Mouse (Mus musculus) layer of hippocampus, adult 8-10 months (tissue): ENCODE measurements around the gene Nup155. TPM values are rescaled to one million over a fixed set of nuclear protein-coding genes. Genes with fewer than 3 reads are reported as not detected.
"Not testable (repeated sequence)": the region's sequence is repeated elsewhere in the genome, so short reads cannot be mapped to it uniquely, and the experiment has no call there.

Experiments used
- DNase-seq, 2 experiments: peaks; one replicate each; pipeline ENCODE4 v3.0.0; 2022; ENCODE audit warnings: low spot score in 2 of 2
- total RNA-seq, 4 experiments: library from RNA; stranded (reverse); gene quantifications; 2 replicates each; pipeline ENCODE4 v1.2.4; 2022

Gene Nup155
- 10 to 100 TPM; 17.4 to 23.4 (median 18.7) TPM for total RNA-seq

DNA sequence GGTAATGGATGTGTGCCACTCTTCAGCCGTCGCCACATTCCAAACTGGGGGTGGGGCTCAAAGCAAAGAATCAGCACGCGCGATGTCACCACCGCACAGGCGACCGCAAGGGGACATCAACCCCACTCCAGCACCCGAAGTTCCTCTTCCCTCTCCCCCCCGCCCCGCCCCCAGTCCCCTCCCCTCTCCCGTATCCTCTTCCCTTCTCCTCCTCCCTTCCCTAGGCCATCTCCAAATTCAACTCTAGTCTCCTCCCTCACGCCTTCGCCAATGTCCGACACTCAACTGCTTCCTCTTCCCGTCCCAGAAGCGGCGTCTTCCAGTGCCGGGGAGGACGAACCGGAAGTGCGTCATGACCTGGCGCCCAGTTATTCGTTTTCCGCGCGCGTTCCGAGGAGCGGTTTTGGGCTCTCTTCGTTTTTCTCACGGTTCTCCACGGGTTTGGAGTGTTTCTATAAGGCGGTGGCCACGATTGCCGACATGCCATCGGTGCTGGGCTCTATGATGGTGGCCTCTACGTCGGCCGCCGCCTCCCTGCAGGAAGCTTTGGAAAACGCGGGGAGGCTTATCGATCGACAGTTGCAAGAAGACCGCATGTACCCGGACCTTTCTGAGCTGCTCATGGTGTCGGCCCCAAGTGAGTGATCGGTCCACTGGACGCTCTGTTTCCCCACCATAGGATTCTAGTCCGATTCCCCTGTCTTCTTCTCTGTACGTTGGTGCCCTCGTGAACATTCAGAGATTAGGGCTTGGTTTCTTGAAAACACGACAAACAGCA, at the start of gene Nup155:
Gene Nup155 (plus strand): TSS at position 308 of the 778 bp plus-strand sequence.
- peak; percentile 88 to 90 for DNase-seq

DNA sequence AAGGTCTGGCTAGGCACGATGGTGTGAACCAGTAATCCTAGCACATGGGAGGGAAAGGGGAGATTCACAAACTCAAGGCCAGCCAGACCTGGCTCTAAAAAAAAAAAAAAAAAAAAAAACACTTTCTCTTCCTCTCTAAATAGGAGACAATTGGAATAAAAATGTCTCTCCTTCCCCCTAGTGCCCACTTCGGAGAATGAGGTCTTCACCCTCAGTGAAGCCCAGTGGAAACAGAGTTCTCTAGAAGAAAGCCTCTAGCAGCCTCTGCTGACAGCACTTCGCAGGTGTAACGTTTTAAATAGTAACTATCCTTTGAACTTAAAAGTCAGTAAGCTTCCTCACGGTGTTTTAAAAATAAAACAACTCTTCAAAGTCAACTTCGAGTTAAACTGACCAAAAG, 43.9 kb upstream of the Nup155 start:
- DNase-seq = no peak

DNA sequence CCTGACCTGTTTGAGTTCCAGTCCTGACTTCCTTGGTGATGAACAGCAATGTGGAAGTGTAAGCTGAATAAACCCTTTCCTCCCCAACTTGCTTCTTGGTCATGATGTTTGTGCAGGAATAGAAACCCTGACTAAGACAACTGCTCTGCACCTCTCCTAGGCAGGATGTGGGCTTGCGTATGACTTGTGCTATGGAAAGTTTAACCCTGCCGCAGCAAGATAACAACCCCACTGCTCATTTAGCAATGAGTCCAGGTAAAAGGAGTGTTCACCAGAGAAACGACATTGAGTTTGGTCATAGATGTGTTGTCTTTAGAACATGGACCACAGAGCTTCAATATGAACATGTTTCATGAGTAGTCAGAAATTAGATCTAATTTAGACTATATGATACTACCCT, 35.9 kb upstream of the Nup155 start:
- DNase-seq = not testable (repeated sequence)

DNA sequence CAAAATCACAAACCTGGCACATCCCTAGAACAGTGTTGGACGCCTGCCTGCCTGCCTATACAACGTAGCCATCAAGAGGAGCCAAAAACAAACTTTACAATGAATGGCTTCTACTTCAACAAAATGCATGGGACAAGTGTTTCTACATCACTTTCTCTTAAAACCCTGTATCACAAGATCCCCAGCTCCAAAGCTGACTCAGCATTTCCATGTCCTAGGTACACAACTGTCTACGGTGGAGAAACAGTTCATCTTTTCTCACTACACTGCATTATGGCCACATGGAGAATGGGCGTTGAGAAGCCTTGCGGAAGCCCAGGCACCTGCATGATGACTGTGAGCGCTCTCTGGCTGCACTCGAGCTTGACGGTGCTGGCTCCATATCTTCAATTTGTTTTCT, 26.9 kb upstream of the Nup155 start:
- no peak for DNase-seq

DNA sequence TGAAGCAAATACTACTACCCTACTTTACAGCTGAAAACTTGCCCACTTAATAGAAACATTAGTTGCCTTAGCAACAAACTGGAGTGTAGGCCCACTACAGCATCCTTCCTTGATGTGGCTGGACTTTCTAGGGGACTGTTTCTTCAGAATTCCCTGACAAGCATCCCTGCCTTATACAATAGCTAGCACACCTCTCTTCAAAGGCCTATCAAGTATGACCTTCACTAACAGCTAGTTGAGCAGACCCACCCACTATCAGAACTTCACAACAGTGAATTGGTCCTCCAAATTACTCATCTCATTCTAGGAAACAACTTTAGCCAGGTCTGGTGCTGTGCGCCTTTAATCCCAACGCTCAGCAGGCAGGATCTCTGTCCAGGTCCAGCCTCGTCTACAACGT, 21.8 kb upstream of the Nup155 start:
- no peak for DNase-seq

DNA sequence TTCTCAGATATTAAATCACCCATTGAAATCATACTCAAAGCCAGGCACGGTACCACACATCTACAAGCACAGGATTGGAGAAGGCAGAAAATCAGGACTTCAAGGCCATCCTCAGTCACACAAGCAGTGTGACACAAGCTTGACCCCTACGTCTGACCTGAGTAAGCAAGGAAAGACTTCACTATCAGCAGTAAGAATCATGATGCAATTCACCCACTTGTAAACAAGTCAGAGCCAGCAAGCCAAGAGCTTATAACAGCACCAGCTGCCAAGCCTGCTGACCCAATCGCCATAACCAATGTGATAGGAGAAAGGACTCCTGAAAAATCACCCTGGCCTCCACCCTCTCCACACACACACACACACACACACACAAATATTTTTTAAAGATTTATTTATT, 20.4 kb upstream of the Nup155 start:
- DNase-seq = no peak

DNA sequence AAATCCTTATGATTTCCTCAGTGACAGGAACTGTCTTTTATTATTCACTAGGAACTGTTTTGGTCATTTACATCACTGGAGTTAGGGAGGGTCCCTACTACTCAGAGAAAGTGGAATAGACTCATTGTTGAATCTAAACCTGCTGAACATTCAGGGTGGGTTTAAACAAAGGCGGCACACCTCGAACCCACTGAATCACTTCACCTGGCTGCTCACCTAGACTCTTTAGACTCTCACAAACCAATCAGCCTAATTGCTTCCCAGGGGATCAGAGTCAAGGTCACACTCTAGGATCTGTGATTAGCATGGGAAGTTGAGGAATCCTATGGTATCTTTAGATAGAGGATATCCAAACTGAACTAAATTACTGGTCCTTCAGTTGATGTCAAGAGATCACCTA, 18.4 kb upstream of the Nup155 start:
- DNase-seq = no peak

DNA sequence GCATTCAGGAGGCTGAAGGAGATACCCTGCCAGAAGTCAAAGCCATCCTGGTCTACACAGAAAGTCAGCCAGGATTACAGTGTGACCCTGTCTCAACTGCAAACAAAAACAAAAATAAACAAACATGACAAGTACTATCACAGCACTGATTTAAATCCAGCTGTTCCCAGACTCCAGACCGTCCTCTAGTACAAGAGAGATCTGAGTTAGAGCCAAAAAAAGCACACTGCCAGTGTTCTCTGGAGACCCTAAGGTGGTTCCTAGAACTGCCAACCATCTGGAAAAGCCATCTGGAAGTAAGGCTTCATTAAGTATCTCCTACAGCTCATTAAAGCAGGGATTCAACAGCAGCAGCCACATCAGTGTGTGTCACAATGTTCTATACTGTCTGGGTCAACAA, 16.4 kb upstream of the Nup155 start:
- DNase-seq = not testable (repeated sequence)

DNA sequence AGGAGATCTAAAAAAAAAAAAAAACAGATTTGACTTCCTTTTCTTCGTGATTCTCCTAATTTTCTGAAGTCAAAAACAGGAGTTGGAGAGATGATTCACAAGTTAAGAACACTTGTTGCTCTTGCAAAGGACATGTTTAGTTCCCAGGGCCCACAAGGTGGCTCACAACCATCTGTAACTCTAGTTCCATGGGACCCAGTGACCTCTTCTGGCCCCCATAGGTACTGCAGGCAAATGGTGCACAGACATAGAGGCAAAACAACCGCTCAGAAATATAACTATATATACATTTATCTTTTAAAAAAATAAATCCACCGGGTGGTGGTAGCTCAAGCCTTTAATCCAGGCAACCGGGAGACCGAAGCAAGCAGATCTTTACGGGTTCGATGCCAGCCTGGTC, 11.2 kb upstream of the Nup155 start:
- peak in 1 of 2 experiments; percentile 13 for DNase-seq

DNA sequence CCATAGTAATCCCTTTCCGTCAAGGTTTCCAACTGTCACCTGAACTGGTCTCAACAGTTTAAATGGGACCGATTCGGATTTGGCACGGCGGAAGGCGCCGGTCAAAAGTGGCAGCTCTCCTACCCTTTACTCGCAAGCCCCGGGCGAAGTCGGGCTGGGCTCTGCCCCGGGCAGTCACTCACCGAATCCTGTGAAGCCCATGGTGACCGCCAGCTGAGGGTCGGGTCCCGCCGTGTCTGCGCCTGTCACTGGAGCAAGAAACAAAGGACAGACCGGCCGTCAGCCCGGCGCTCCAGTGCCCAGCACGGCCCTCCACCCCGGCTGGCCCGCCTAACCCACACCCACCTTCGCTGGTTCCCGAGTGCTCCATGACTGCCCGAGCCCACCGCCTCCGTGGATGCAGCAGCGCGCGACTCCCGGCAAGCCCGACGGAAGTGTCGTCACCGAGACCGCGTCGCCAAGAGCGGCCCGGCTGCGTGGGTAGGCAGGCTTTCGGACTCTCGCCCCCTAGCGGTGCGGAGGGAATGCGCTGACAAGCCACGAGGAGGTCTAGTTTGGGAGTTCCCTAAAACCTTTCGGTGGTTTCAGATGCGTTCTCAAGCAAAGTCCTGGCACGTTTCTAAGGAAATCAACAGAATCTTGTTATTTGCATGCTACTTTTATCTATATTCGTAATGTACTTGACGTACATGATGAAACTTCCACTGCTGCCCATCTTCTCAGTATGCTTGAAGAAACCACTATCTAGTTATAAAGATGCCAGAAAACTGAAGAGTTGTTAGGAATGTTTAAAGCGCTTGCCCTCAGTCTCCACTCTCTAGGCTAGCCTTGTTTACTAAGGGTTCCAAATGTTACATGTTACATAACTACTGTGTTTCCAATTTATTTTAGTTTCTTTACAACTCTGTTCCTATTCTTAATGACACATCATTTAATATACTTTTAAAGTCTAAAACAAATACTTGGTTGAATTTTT, 10.0 kb upstream of the Nup155 start, which contains the start of gene Wdr70:
Gene Wdr70 (minus strand): TSS at position 436 of the 976 bp plus-strand sequence.
- DNase-seq = peak; percentile 92 to 97

DNA sequence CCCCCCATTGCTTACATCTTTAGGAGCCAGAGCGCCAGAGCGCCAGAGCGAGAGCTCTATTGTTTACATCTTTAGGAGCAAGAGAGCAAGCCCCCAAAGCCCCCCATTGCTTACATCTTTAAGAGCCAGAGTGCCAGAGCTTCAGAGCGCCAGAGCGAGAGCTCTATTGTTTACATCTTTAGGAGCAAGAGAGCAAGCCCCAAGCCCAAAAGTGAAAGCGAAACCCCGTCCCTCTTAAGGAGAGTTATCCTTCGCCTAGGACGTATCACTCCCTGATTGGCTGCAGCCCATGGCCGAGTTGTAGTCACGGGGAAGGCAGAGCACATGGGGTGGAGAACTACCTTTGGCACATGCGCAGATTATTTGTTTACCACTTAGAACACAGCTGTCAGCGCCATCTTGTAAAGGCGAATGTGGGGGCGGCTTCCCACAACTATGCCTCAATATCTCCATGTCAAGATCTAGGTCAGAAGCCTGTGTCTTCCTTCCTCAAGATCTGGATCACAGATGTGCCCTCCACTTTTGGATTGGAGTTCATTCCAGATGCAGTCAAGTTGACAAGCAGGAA, 7.0 kb upstream of the Nup155 start:
- not testable (repeated sequence) for DNase-seq

DNA sequence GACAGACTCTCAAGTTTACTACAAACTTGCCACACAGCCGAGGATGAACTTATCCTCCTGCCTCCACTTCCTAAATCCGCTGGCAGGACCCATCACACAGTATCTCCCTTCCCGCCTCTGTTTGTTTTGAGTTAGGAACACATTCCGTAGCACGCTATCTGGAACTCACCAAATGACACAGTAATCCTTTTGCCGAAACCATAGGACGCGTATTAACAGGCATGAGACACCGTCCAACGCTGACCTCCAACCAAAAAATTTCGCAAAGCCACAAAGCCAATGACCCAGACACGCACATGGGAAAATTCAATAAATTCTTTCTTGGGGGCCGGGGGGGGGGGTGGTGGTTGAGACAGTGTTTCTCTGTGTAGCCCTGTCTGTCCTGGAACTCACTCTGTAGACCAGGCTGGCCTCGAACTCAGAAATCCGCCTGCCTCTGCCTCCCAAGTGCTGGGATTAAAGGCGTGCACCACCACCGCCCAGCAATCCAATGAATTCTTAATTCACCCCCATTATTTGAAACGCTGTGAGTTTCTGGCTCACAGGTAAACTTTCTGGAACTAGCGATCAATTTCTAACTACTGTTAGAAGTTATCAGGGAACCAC, 610 bp upstream of the Nup155 start:
- DNase-seq = no peak

DNA sequence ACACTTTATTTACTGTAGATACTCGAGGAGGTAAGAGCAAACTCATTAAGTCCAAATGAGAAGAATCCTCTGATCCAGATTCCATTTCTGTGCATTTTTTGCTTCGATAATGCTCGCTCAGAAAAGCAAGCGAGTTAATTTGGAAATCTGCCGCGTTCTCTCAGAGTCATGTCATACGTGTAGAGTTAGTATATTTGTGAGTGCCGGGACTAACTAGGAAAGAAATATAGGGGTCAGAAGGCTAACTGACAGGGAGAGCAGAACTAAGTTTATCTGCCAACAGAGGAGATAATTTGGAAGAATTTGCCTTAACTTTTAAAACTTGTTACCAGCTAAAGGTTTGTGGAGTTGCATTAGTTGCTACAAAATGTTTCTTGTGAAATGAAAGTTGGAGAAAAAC, 709 bp downstream of the Nup155 start:
- DNase-seq = no peak

DNA sequence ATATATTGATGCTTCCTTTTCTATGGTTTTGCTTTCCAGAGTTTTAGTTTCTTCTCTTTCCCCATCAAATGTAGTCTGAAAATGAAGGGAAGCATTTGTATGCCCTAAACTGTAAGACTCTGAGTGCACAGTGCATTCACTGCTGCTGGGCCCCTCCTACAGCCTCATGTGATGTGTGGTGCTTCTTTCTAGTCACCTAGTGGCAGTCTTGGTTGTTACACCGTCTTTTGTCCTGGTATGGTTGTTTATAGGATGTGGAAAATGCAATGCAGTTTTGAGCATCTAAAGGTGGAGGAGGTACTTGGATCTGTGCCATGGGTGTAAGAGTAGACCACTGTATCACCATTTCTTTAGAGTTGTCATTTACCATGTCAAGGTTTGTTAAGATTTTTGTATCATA, 20.2 kb downstream of the Nup155 start:
- DNase-seq = no peak

DNA sequence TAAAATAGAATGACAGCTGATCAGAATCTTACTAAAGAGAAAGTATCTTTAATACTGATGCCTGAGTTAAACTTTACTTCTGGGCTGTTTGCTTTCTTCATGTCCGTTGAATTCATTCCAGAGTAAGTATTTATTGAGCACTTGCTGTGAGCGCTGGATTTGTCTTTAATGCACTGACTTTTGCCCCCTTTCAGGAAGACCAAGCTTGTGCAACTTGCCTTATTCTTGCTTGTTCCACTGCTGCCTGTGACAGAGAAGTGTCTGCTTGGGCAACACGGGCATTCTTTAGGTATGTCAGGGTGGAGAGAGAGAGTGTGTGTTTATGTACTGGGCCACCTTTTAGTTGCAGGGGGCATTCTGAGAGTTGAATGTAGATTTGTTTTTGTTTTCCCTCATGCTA, 22.2 kb downstream of the Nup155 start:
- DNase-seq = no peak

DNA sequence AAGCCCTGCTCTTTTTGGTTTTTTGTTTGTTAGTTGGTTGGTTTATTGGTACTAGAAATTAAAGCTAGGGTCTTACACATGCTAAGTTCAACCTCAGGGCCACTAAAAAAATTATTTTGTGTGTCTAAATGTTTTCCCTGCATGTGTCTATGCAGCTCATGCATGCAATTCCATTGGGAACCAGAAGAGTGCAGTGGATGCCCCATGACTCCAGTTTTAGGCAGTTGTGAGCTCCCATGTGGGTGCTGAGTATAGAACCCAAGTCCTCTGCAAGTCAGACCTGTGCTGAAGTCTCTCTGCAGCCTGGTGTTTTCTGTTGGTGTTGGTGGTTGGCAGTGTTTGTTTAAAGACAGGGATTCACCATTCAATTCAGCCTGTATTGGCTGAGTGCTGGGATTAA, 22.7 kb downstream of the Nup155 start:
- no peak for DNase-seq

DNA sequence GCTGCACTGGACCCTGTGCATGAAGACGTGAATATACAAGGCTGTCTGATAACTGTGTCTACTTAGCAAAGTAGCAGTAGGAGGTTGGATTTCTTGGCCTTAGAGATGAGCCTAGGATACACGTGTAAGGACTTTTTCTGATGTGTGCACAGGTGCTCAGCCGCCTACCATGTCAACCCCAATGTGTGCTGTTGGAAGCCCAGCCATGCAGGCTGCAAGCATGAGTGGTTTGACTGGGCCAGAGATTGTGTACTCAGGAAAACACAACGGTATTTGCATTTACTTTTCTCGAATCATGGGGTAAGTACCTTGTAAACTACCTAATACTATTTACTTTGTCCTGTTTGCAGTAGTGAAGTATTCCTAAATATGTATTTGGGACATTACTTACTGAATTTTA, 26.5 kb downstream of the Nup155 start:
- no peak for DNase-seq

DNA sequence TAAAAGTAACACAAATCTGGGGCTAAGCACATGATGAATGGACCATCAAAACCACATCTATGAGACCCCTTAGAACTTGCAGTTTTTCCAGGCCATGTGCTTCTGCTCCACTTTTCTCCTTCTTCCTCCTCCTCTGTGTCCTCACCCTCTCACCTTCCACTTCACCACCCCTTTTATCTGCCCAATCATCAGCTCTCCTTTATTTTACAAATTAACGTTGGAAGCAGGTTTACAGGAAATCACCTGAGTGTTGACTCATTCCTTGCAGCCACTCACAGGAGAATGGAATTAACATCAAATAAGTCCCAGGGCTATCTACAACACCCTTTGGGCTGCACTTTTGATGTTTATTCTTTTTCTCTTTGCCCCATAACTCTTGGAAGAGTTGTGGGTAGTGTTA, 52.8 kb downstream of the Nup155 start:
- DNase-seq = no peak

DNA sequence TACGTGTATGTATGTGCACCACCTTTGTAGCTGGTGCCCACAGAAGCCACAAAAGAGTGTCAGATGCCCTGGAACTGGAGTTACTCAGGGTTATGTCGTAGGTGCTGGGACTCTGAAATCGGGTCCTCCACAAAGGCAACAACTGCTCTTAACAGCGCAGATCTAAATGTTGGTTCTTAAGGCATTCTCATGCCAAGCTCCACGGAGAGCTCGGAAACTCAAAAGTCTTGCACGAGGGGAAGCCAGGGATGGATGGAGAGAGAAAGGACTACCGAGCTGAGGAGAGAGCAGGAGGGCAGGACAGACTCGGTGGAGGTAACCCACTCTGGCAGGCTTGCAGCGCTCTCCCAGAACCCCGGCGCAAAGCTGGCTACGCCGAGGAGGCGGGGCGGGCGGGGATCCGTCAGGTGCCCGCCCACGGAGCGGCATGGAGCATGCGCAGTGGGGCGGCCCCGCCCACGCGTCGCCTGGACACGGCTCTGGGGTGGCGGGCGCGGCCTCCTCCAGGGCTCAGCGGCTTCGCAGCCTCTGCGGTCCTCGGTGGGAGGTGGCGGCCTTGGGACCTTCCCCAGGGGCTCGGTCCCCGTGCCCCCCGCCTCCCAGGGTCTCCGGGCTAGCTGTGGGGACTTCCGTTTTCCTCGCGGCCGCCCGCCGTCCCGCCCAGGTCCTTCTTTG, 59.7 kb downstream of the Nup155 start, which contains the start of gene Cplane1:
Gene Cplane1 (plus strand): TSS at position 516 of the 675 bp plus-strand sequence.
- DNase-seq = peak; percentile 76 to 87

DNA sequence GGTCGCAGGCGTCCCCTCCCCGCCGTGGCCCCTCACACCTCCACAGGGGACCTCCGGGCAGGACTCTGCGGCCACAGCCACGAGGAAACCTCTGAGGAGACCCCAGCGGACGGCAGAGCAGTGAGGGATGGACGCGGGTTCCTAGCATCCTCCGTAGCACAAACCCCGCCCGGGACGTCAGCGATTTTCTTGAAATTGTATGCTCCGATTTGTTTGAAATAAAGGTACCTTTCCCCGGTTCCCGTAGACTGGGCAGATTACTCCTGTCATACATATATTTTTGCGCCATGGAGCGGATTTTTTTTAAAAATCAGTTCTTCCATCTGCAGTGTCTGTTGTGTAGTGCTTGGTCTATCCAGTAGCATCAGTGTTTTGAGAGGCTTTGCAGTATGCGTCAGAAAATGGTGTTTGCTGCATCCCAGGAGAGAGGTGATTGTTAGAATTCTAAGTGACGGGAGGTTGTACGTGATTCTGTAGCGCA, 60.2 kb downstream of the Nup155 start:
- DNase-seq = peak in 1 of 2 experiments; percentile 29

DNA sequence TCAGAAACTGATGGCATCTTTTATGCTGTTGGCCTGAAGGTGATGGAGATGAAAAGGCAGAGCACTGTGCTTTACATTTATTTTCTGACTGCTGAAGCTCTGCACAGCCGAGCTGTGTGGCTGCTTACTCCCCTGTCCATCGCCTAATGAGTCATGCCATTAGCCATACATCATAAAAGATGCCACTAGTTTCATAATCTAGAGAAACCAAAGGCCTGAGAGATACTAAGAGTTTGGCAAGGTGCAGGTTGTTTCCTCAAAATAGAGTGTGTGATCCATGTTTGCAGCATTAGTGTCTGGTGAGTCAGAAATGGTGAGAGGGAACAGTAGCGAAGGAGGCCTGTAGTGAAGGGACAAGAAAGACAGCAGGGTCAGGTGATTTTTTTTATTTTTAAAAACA, 80.5 kb downstream of the Nup155 start:
- no peak for DNase-seq
